Mouse (Mus musculus): Measurements from ENCODE around the gene Lrba.

- TF ChIP-seq CTCF (IDR thresholded peaks at IDR 0.05; ENCODE audit: control insufficient read depth, insufficient read depth, insufficient replicate concordance, low read depth, low read length) (no peak), POLR2A (IDR thresholded peaks at IDR 0.05; ENCODE audit: control insufficient read depth, low read depth, low read length) (no peak)
Measured at GRCm38 (mm10) chr3:86252588-86252987, 28.1 kb downstream of the Lrba start.

Data from testis, adult 2 months (tissue).